Mouse (Mus musculus): Measurements from ENCODE around the gene Pln. TPM values are rescaled to one million over a fixed set of nuclear protein-coding genes. Genes with fewer than 3 reads are reported as not detected.

Gene Pln
- polyA plus RNA-seq, 1 experiment: 381 TPM

- Histone ChIP-seq H3K4me1 (replicated peaks; ENCODE audit: control insufficient read depth, insufficient read depth, low read length) (0 out of 2 replicates have a peak, but pooled peaks cover 2% of the 10 kb centered on the region), H3K27ac (ENCODE audit: control insufficient read depth, insufficient read depth, low read length) (no peak overlapping the region), H3K27me3 (ENCODE audit: control insufficient read depth, insufficient read depth, low read length) (no peaks in the 10 kb centered on the region), H3K36me3 (ENCODE audit: control insufficient read depth, insufficient read depth, low read length) (no peaks in the 10 kb centered on the region), H3K4me3 (ENCODE audit: control insufficient read depth, insufficient read depth, low read length) (no peak overlapping the region)
- DNase-seq: peak; percentile 60
- TF ChIP-seq CTCF (IDR thresholded peaks at IDR 0.05; ENCODE audit: borderline replicate concordance, control insufficient read depth, extremely low read depth, insufficient read depth, low read length, poor library complexity) (no peak), POLR2A (IDR thresholded peaks at IDR 0.05; ENCODE audit: control insufficient read depth, extremely low read depth, insufficient read depth, low read length, poor library complexity) (no peak)
- 58% methylated on average over 10 of the region's 10 CpGs for WGBS
Observed at GRCm38 (mm10) chr10:53347787-53348755, 10.6 kb downstream of the Pln start.

GRCm38 (mm10) chr10:53349254-53349653 is 11.8 kb downstream of the Pln start:
- WGBS: 93% methylated on average over 1 of the region's 1 CpGs
- DNase-seq: no peak
- TF ChIP-seq POLR2A (IDR thresholded peaks at IDR 0.05; ENCODE audit: control insufficient read depth, extremely low read depth, insufficient read depth, low read length, poor library complexity) (no peak), CTCF (IDR thresholded peaks at IDR 0.05; ENCODE audit: borderline replicate concordance, control insufficient read depth, extremely low read depth, insufficient read depth, low read length, poor library complexity) (no peak)
- no peaks in the 10 kb centered on the region for H3K27me3 ChIP-seq (ENCODE audit: control insufficient read depth, insufficient read depth, low read length)
- 0 out of 2 replicates have a peak, but pooled peaks cover 2% of the 10 kb centered on the region for H3K4me1 ChIP-seq (replicated peaks; ENCODE audit: control insufficient read depth, insufficient read depth, low read length)
- no peaks in the 10 kb centered on the region for H3K36me3 ChIP-seq (ENCODE audit: control insufficient read depth, insufficient read depth, low read length)
- no peak overlapping the region for H3K27ac ChIP-seq (ENCODE audit: control insufficient read depth, insufficient read depth, low read length)
- no peak overlapping the region for H3K4me3 ChIP-seq (ENCODE audit: control insufficient read depth, insufficient read depth, low read length)

- Histone ChIP-seq H3K27me3 (ENCODE audit: control insufficient read depth, insufficient read depth, low read length) (no peaks in the 10 kb centered on the region), H3K27ac (ENCODE audit: control insufficient read depth, insufficient read depth, low read length) (no peak overlapping the region), H3K4me1 (replicated peaks; ENCODE audit: control insufficient read depth, insufficient read depth, low read length) (no peaks in the 10 kb centered on the region), H3K36me3 (ENCODE audit: control insufficient read depth, insufficient read depth, low read length) (no peaks in the 10 kb centered on the region), H3K4me3 (ENCODE audit: control insufficient read depth, insufficient read depth, low read length) (no peak overlapping the region)
- no peak for DNase-seq
- WGBS: 91% methylated on average over 3 of the region's 3 CpGs
- no peak for TF ChIP-seq CTCF (IDR thresholded peaks at IDR 0.05; ENCODE audit: borderline replicate concordance, control insufficient read depth, extremely low read depth, insufficient read depth, low read length, poor library complexity)
- TF ChIP-seq POLR2A (IDR thresholded peaks at IDR 0.05; ENCODE audit: control insufficient read depth, extremely low read depth, insufficient read depth, low read length, poor library complexity): no peak
Observed at GRCm38 (mm10) chr10:53353665-53354064, 16.2 kb downstream of the Pln start.

GRCm38 (mm10) chr10:53359016-53359415 is 21.5 kb downstream of the Pln start:
- no peak for TF ChIP-seq POLR2A (IDR thresholded peaks at IDR 0.05; ENCODE audit: control insufficient read depth, extremely low read depth, insufficient read depth, low read length, poor library complexity)
- TF ChIP-seq CTCF (IDR thresholded peaks at IDR 0.05; ENCODE audit: borderline replicate concordance, control insufficient read depth, extremely low read depth, insufficient read depth, low read length, poor library complexity): no peak
- 98% methylated on average over 3 of the region's 3 CpGs for WGBS
- no peaks in the 10 kb centered on the region for H3K27me3 ChIP-seq (ENCODE audit: control insufficient read depth, insufficient read depth, low read length)
- no peak overlapping the region for H3K27ac ChIP-seq (ENCODE audit: control insufficient read depth, insufficient read depth, low read length)
- no peaks in the 10 kb centered on the region for H3K4me1 ChIP-seq (replicated peaks; ENCODE audit: control insufficient read depth, insufficient read depth, low read length)
- no peak for DNase-seq
- no peak overlapping the region for H3K4me3 ChIP-seq (ENCODE audit: control insufficient read depth, insufficient read depth, low read length)
- no peaks in the 10 kb centered on the region for H3K36me3 ChIP-seq (ENCODE audit: control insufficient read depth, insufficient read depth, low read length)

- H3K4me3 ChIP-seq (ENCODE audit: control insufficient read depth, insufficient read depth, low read length): no peak overlapping the region
- no peaks in the 10 kb centered on the region for H3K27me3 ChIP-seq (ENCODE audit: control insufficient read depth, insufficient read depth, low read length)
- TF ChIP-seq POLR2A (IDR thresholded peaks at IDR 0.05; ENCODE audit: control insufficient read depth, extremely low read depth, insufficient read depth, low read length, poor library complexity) (no peak), CTCF (IDR thresholded peaks at IDR 0.05; ENCODE audit: borderline replicate concordance, control insufficient read depth, extremely low read depth, insufficient read depth, low read length, poor library complexity) (no peak)
- H3K27ac ChIP-seq (ENCODE audit: control insufficient read depth, insufficient read depth, low read length): no peak overlapping the region
- no peak for DNase-seq
- H3K4me1 ChIP-seq (replicated peaks; ENCODE audit: control insufficient read depth, insufficient read depth, low read length): no peaks in the 10 kb centered on the region
- H3K36me3 ChIP-seq (ENCODE audit: control insufficient read depth, insufficient read depth, low read length): no peaks in the 10 kb centered on the region
Observed at GRCm38 (mm10) chr10:53364311-53364710, 26.8 kb downstream of the Pln start.

- no peaks in the 10 kb centered on the region for H3K4me1 ChIP-seq (replicated peaks; ENCODE audit: control insufficient read depth, insufficient read depth, low read length)
Observed at GRCm38 (mm10) chr10:53367265-53367664, 29.8 kb downstream of the Pln start.

More at GRCm38 (mm10) chr10:53367265-53367664, 29.8 kb downstream of the Pln start:
- no peak for DNase-seq
- H3K27me3 ChIP-seq (ENCODE audit: control insufficient read depth, insufficient read depth, low read length): no peaks in the 10 kb centered on the region
- 99% methylated on average over 2 of the region's 2 CpGs for WGBS
- H3K36me3 ChIP-seq (ENCODE audit: control insufficient read depth, insufficient read depth, low read length): no peaks in the 10 kb centered on the region
- H3K27ac ChIP-seq (ENCODE audit: control insufficient read depth, insufficient read depth, low read length): no peak overlapping the region
- no peak overlapping the region for H3K4me3 ChIP-seq (ENCODE audit: control insufficient read depth, insufficient read depth, low read length)
- TF ChIP-seq CTCF (IDR thresholded peaks at IDR 0.05; ENCODE audit: borderline replicate concordance, control insufficient read depth, extremely low read depth, insufficient read depth, low read length, poor library complexity): no peak
- no peak for TF ChIP-seq POLR2A (IDR thresholded peaks at IDR 0.05; ENCODE audit: control insufficient read depth, extremely low read depth, insufficient read depth, low read length, poor library complexity)
